Mouse (Mus musculus) MEL (cell line): ENCODE data around the gene Idi1. TPM values are rescaled to one million over a fixed set of nuclear protein-coding genes. Genes with fewer than 3 reads are reported as not detected.

ENCODE experiments used
- DNase-seq: peaks from one replicate; pipeline ENCODE4 v3.0.0; 2011; ENCODE audit warnings: low read depth, low spot score
- H3K27ac ChIP-seq: 2 replicates; pipeline ENCODE4 v1.5.1; 2012; ENCODE audit warnings: low read depth, mild to moderate bottlenecking, control low read depth, low read length, moderate library complexity; ENCODE audit not compliant: control insufficient read depth
- H3K27me3 ChIP-seq, 2 experiments: fragments of 150-350 bp in 1 of 2; sonication (generic) in 1 of 2; 2 replicates each; pipeline ENCODE4 v1.6.1; 2012; ENCODE audit warnings: low read length in 2 of 2, mild to moderate bottlenecking in 2 of 2, improper control_type of control experiment in 1 of 2, moderate library complexity in 1 of 2; ENCODE audit not compliant: insufficient read depth in 2 of 2, control insufficient read depth in 1 of 2
- H3K36me3 ChIP-seq, 2 experiments: 2 replicates each; pipeline ENCODE4 v1.6.1; 2012 to 2014; ENCODE audit warnings: low read length in 2 of 2, improper control_type of control experiment in 1 of 2, inconsistent platforms in 1 of 2, mild to moderate bottlenecking in 1 of 2; ENCODE audit not compliant: insufficient read depth in 2 of 2, control insufficient read depth in 1 of 2
- H3K4me1 ChIP-seq, 2 experiments: fragments of 150-350 bp in 1 of 2; sonication (generic) in 1 of 2; 2 replicates each; pipeline ENCODE4 v1.6.1; 2012; ENCODE audit warnings: low read length in 2 of 2, improper control_type of control experiment in 1 of 2, mild to moderate bottlenecking in 1 of 2; ENCODE audit not compliant: insufficient read depth in 2 of 2, control insufficient read depth in 1 of 2
- H3K4me3 ChIP-seq, 2 experiments: fragments of 150-350 bp in 1 of 2; sonication (generic) in 1 of 2; 2 replicates each; pipeline ENCODE4 v1.5.1; 2012; ENCODE audit warnings: low read depth in 2 of 2, low read length in 2 of 2, mild to moderate bottlenecking in 2 of 2, moderate library complexity in 2 of 2, control low read depth in 1 of 2, improper control_type of control experiment in 1 of 2; ENCODE audit not compliant: control insufficient read depth in 1 of 2, insufficient read depth in 1 of 2
- H3K79me2 ChIP-seq: 2 replicates; pipeline ENCODE4 v1.6.1; 2012; ENCODE audit warnings: mild to moderate bottlenecking, low read length, moderate library complexity; ENCODE audit not compliant: control insufficient read depth, poor library complexity, insufficient read depth
- H3K9ac ChIP-seq: 2 replicates; pipeline ENCODE4 v1.6.1; 2012; ENCODE audit warnings: low read depth, mild to moderate bottlenecking, control low read depth, low read length, moderate library complexity; ENCODE audit not compliant: control insufficient read depth, poor library complexity, severe bottlenecking
- H3K9me3 ChIP-seq: fragments of 150-350 bp; sonication (generic); replicated peaks from 2 replicates; pipeline ENCODE4 v1.6.1; 2012; ENCODE audit warnings: mild to moderate bottlenecking, low read length, improper control_type of control experiment, moderate library complexity; ENCODE audit not compliant: insufficient read depth
- CHD1 ChIP-seq: IDR thresholded peaks from 2 replicates; pipeline ENCODE4 v1.6.1; 2012; ENCODE audit warnings: low read depth, mild to moderate bottlenecking, inconsistent platforms, low read length, improper control_type of control experiment
- CHD2 ChIP-seq: IDR thresholded peaks from 2 replicates; pipeline ENCODE4 v1.6.1; 2011; ENCODE audit warnings: low read length, improper control_type of control experiment
- ELF1 ChIP-seq: IDR thresholded peaks from 2 replicates; pipeline ENCODE4 v1.6.1; 2014; ENCODE audit warnings: low read depth, mild to moderate bottlenecking, inconsistent platforms, low read length, improper control_type of control experiment, moderate library complexity
- EP300 ChIP-seq, 2 experiments: IDR thresholded peaks; 2 replicates each; pipeline ENCODE4 v1.6.1; 2011; ENCODE audit warnings: improper control_type of control experiment in 2 of 2, low read length in 2 of 2, low read depth in 1 of 2, mild to moderate bottlenecking in 1 of 2
- ETS1 ChIP-seq: IDR thresholded peaks from 2 replicates; pipeline ENCODE4 v1.6.1; 2012; ENCODE audit warnings: low read depth, mild to moderate bottlenecking, inconsistent platforms, low read length, improper control_type of control experiment, moderate library complexity
- GABPA ChIP-seq: IDR thresholded peaks from 2 replicates; pipeline ENCODE4 v1.6.1; 2012; ENCODE audit warnings: low read depth, mild to moderate bottlenecking, inconsistent platforms, low read length, improper control_type of control experiment, moderate library complexity
- GATA1 ChIP-seq: IDR thresholded peaks from 2 replicates; pipeline ENCODE4 v1.6.1; 2011; ENCODE audit warnings: low read depth, low read length, improper control_type of control experiment
- HCFC1 ChIP-seq: IDR thresholded peaks from 2 replicates; pipeline ENCODE4 v1.6.1; 2012; ENCODE audit warnings: low read depth, mild to moderate bottlenecking, inconsistent platforms, low read length, improper control_type of control experiment, moderate library complexity
- KAT2A ChIP-seq: conservative IDR thresholded peaks from 2 replicates; pipeline ENCODE4 v1.6.1; 2012; ENCODE audit warnings: low read depth, low read length, improper control_type of control experiment, inconsistent platforms
- MAFK ChIP-seq: IDR thresholded peaks from 2 replicates; pipeline ENCODE4 v1.6.1; 2011; ENCODE audit warnings: low read depth, mild to moderate bottlenecking, low read length, improper control_type of control experiment, borderline replicate concordance
- MAX ChIP-seq: IDR thresholded peaks from 2 replicates; pipeline ENCODE4 v1.6.1; 2011; ENCODE audit warnings: low read length, improper control_type of control experiment
- MEF2A ChIP-seq: IDR thresholded peaks from 2 replicates; pipeline ENCODE4 v1.6.1; 2014; ENCODE audit warnings: low read depth, mild to moderate bottlenecking, inconsistent platforms, low read length, improper control_type of control experiment; ENCODE audit not compliant: poor library complexity, insufficient replicate concordance, severe bottlenecking; ENCODE audit errors: extremely low read depth
- MYB ChIP-seq: IDR thresholded peaks from 2 replicates; pipeline ENCODE4 v1.6.1; 2011; ENCODE audit warnings: mild to moderate bottlenecking, low read depth, low read length, improper control_type of control experiment
- MYC ChIP-seq: IDR thresholded peaks from 2 replicates; pipeline ENCODE4 v1.6.1; 2011; ENCODE audit warnings: low read depth, mild to moderate bottlenecking, low read length, improper control_type of control experiment, moderate library complexity
- NRF1 ChIP-seq: IDR thresholded peaks from 2 replicates; pipeline ENCODE4 v1.6.1; 2014; ENCODE audit warnings: low read depth, mild to moderate bottlenecking, inconsistent platforms, low read length, improper control_type of control experiment, moderate library complexity; ENCODE audit not compliant: poor library complexity, insufficient read depth, severe bottlenecking
- TCF12 ChIP-seq: IDR thresholded peaks from 2 replicates; pipeline ENCODE4 v1.6.1; 2014; ENCODE audit warnings: low read depth, mild to moderate bottlenecking, inconsistent platforms, low read length, improper control_type of control experiment, moderate library complexity
- UBTF ChIP-seq: IDR thresholded peaks from 2 replicates; pipeline ENCODE4 v1.6.1; 2012; ENCODE audit warnings: low read depth, mild to moderate bottlenecking, inconsistent platforms, low read length, improper control_type of control experiment, moderate library complexity, borderline replicate concordance; ENCODE audit not compliant: insufficient read depth
- USF1 ChIP-seq: IDR thresholded peaks from 2 replicates; pipeline ENCODE4 v1.6.1; 2014; ENCODE audit warnings: low read depth, mild to moderate bottlenecking, inconsistent platforms, low read length, improper control_type of control experiment, moderate library complexity
- ZKSCAN1 ChIP-seq: IDR thresholded peaks from 2 replicates; pipeline ENCODE4 v1.6.1; 2012; ENCODE audit warnings: low read depth, mild to moderate bottlenecking, inconsistent platforms, low read length, improper control_type of control experiment, moderate library complexity
- polyA plus RNA-seq, 2 experiments: library from polyadenylated mRNA; stranded (reverse) in 1 of 2; unstranded in 1 of 2; fragments of >175 nt in 1 of 2; fragments of >200 nt in 1 of 2; gene quantifications; 2 replicates each; pipeline versions ENCODE4 v1.2.1 to v1.2.4; 2012; ENCODE audit warnings: low replicate concordance in 2 of 2, low read depth in 1 of 2; ENCODE audit not compliant: insufficient read length in 2 of 2, insufficient read depth in 1 of 2, missing spikeins in 1 of 2
- total RNA-seq: library from RNA; depleted of rRNA; stranded (reverse); fragments of 300-350 nt; gene quantifications from 2 replicates; pipeline ENCODE4 v1.2.3, GENCODE M21; 2012

Gene Idi1
- total and polyA plus RNA-seq, 3 experiments, result 22.1 to 22.5 TPM; not detected in 1

DNA sequence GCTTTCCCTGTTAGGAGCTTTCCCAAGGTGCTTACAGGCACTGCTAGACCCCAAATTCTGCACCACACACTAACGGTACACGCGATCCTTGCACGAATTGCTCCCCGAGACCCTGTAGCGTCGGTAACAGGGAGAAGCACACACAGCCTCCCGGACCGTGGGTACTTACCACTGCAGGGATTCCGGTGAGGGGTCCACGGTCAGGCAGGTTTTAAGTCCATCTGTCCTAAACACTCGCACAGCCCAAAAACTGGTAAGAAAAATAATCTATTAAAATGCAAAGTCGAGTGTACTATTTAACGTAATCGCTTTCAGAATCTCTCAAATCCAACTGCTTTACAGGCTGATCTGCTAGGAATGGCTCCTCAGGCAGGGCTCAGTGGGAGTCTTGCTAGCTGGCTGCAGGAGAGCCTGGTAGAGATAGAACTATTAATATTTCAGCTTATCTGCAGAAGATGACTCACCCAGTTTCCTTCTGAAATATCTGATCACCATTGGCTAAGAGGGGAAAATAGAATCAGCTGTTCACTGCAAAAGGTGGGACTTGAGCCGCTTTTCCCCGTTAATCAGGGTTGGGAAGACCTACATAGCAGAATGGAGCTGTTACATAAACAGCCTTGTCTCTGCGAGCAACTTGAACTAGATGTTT lies 13.9 kb upstream of the Idi1 start, which contains the start of gene Wdr37 (continued):
- TF ChIP-seq USF1, result no peak
- no peak for TF ChIP-seq UBTF
- TF ChIP-seq, all 39 proteins: peak for 12

DNA sequence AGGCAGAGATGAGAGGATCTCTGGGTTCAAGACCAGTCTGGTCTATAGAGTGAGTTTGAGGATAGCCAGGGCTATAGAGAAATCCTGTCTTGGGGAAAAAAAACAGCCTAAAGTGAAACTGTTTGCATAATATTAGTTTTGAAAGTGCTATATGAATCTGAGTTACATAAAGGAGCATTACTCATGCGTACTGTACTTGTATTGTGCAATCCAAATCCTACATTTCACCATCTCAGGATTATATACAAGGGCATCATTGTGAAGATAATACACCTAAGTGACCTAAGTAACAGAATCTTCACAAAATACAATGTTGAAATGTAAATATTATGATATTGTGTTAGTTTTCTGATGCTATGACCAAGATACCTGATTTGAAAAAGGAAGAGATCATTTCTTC lies 11.5 kb upstream of the Idi1 start:
- Histone ChIP-seq H3K9me3 (no peaks in the 10 kb centered on the region), H3K79me2 (peaks cover 8% of the 10 kb centered on the region), H3K4me3 (no peak overlapping the region), H3K36me3 (peaks cover 0 to 7% of the 10 kb centered on the region in 2 experiments; a peak in 2 of 4 replicates), H3K4me1 (peaks cover 0 to 2% of the 10 kb centered on the region in 2 experiments; a peak in 1 of 4 replicates), H3K9ac (no peak overlapping the region), H3K27me3 (no peaks in the 10 kb centered on the region), H3K27ac (no peak overlapping the region)
- DNase-seq, result no peak
- TF ChIP-seq ELF1 (no peak), GATA1 (no peak), GABPA (no peak), CHD1 (no peak), TCF12 (no peak), ZKSCAN1 (no peak), CHD2 (no peak), ETS1 (no peak), MAFK (no peak), MAX (no peak), MYC (no peak), NRF1 (no peak), KAT2A (no peak), MYB (no peak), EP300 (IDR thresholded peaks at IDR 0.05; ENCODE audit: low read depth in 1 of 2, low read length in 2 of 2) (no peak), MEF2A (no peak), HCFC1 (no peak)
